Mouse (Mus musculus) lung, postnatal 0 days (tissue): ENCODE data around the gene Cd101. TPM values are rescaled to one million over a fixed set of nuclear protein-coding genes. Genes with fewer than 3 reads are reported as not detected.

ENCODE experiments used
- ATAC-seq: fragments of 200-750 bp; cut with Nextera tagmentation; 2 replicates; pipeline ENCODE4 v1.8.0; 2017; ENCODE audit warnings: moderate library complexity
- DNase-seq: peaks from one replicate; pipeline ENCODE4 v3.0.0-alpha.2; 2016; ENCODE audit warnings: low spot score
- H3K27ac ChIP-seq: fragments of 300-500 bp; sonication (generic); 2 replicates; pipeline ENCODE4 v1.5.1; 2014; ENCODE audit warnings: antibody characterized with exemption, mild to moderate bottlenecking, low read length, mixed read lengths
- H3K27me3 ChIP-seq: fragments of 300-500 bp; sonication (generic); replicated peaks from 2 replicates; pipeline ENCODE4 v1.6.1; 2014; ENCODE audit warnings: low read length, mixed read lengths; ENCODE audit not compliant: insufficient read depth
- H3K36me3 ChIP-seq: fragments of 300-500 bp; sonication (generic); 2 replicates; pipeline ENCODE4 v1.6.1; 2014; ENCODE audit warnings: low read length, mixed read lengths; ENCODE audit not compliant: insufficient read depth
- H3K4me1 ChIP-seq: fragments of 300-500 bp; sonication (generic); 2 replicates; pipeline ENCODE4 v1.6.1; 2014; ENCODE audit warnings: antibody characterized with exemption, low read depth, low read length, mixed read lengths; ENCODE audit not compliant: insufficient read depth
- H3K4me2 ChIP-seq: fragments of 300-500 bp; sonication (generic); replicated peaks from 2 replicates; pipeline ENCODE4 v1.6.1; 2014; ENCODE audit warnings: low read depth, mild to moderate bottlenecking, low read length, moderate library complexity, mixed read lengths
- H3K4me3 ChIP-seq: fragments of 300-500 bp; sonication (generic); 2 replicates; pipeline ENCODE4 v1.5.1; 2014; ENCODE audit warnings: low read depth, low read length
- H3K9ac ChIP-seq: fragments of 300-500 bp; sonication (generic); replicated peaks from 2 replicates; pipeline ENCODE4 v1.6.1; 2014; ENCODE audit warnings: low read depth, mild to moderate bottlenecking
- H3K9me3 ChIP-seq: fragments of 300-500 bp; sonication (generic); 2 replicates; pipeline ENCODE4 v1.6.1; 2016; ENCODE audit warnings: low read length, mixed read lengths
- CTCF ChIP-seq: IDR thresholded peaks from 2 replicates; pipeline ENCODE4 v1.5.1; 2016; ENCODE audit warnings: antibody characterized with exemption, mild to moderate bottlenecking
- EP300 ChIP-seq: IDR thresholded peaks from 2 replicates; pipeline ENCODE4 v1.6.1; 2016; ENCODE audit warnings: antibody characterized with exemption, mild to moderate bottlenecking, control low read depth
- WGBS: fragments of 180-500 bp; shearing (Covaris S2); extraction: QIAGEN DNeasy Blood & Tissue Kit; methylation state at CpG from one replicate; pipeline ENCODE4 v1.1.7; 2014; 5-methylcytosine and 5-hydroxymethylcytosine counted together
- polyA plus RNA-seq: library from polyadenylated mRNA; unstranded; fragments of >200 nt; fragmentation: Nextera tagmentation; extraction: Ambion mirVana; gene quantifications from 2 replicates; pipeline ENCODE4 v1.2.1, GENCODE M21; 2015

Cd101 gene
- polyA plus RNA-seq, 1 experiment from 2014 or later = 0.90 TPM

DNA sequence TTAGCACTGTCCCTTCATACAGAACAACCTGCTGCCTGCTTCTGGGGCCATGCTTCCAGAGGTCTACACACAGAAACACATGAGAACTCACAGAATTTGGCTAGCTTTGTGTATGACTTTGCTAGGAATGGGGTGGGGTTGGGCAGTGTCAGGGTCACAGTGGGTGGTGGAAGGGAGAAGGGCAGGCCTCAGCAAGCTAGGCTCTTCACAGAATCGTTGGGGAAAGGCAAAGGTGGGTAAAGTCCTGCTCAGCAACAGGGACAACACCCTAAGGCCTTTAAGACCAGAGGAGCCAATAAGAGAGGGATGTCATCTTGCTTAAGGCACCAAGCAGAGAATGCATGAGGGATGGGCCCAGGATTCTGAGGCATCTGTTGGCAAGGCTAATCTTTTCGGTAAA, 19.4 kb upstream of the Cd101 start:
- Histone ChIP-seq H3K27me3 (no peaks in the 10 kb centered on the region), H3K27ac (no peak overlapping the region), H3K4me3 (no peak overlapping the region), H3K4me1 (peaks cover 3% of the 10 kb centered on the region; the same call in 1 of the 2 replicates), H3K36me3 (peaks cover 3% of the 10 kb centered on the region; the same call in 1 of the 2 replicates), H3K4me2 (no peak overlapping the region), H3K9ac (no peak overlapping the region), H3K9me3 (no peaks in the 10 kb centered on the region)
- 64% methylated on average over 2 of the region's 2 CpGs for WGBS
- DNase-seq = no peak
- TF ChIP-seq EP300 (no peak), CTCF (no peak)
- no peak for ATAC-seq

DNA sequence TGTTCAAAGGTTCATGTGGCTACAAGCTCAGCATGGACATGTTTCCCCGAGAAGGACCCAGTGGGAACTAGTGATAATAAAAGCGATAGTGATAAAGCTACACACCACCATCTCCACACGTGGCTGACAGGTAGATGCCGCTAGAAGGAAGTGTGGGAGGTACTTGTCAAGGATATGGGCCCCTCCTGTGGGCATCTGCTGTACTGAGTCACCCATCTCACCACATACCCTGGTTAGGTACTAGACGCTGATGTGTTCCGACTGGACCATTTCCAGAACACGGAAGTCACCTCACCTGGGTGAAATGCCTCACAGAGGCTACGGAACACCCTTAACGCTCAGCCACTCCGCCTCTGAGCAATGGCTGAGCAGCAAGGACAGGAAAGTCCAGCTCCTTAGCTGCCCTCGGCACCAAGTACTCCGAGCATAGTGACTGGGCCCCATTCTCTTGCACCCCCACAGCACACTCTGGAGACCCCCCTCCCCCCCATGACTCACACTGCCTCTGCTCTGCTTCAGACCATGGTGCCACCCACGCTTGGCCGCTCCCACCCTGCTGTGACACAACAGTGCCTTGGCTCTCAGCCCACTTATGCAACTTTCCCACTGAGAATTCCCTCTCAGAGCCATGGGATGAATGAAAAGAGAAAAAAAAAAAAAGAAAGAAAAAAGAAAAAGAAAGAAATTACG, 18.4 kb upstream of the Cd101 start:
- ATAC-seq = peak; percentile 94

DNA sequence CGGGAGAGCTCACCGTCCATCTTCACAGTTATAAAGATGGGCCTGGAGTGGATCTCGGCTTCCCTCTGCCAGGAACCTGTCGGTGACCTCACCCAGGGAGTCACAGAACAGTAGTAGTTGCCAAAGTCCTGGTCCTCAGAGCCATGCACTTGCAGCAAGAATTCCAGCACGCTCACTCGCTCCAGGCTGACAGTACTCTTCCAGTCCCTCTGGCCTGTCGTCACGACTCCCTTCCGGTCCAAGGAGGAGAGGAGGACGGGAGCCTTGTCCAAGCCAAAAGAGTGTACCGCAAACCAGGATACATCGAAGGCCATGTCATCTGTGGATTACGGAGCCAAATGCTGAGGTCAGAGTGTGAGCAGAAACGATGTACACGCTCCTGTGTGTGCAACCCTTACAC, 16.1 kb upstream of the Cd101 start:
- Histone ChIP-seq H3K27me3 (no peaks in the 10 kb centered on the region), H3K4me2 (no peak overlapping the region), H3K27ac (no peak overlapping the region), H3K4me3 (no peak overlapping the region), H3K9me3 (no peaks in the 10 kb centered on the region), H3K4me1 (peaks cover 3% of the 10 kb centered on the region; the same call in 1 of the 2 replicates), H3K9ac (no peak overlapping the region), H3K36me3 (peaks cover 8% of the 10 kb centered on the region; the same call in 1 of the 2 replicates)
- DNase-seq (no peak), ATAC-seq (no peak)
- 82% methylated on average over 15 of the region's 15 CpGs for WGBS
- no peak for TF ChIP-seq CTCF
- TF ChIP-seq EP300 = no peak

More for the DNA sequence above, 18.4 kb upstream of the Cd101 start:
- Histone ChIP-seq H3K9ac (no peak overlapping the region), H3K9me3 (no peaks in the 10 kb centered on the region), H3K4me3 (no peak overlapping the region), H3K4me2 (no peak overlapping the region), H3K36me3 (peaks cover 5% of the 10 kb centered on the region; the same call in 1 of the 2 replicates), H3K27ac (0 out of 2 replicates have a peak overlapping the region, but pooled peaks have one; percentile 38), H3K4me1 (peaks cover 3% of the 10 kb centered on the region; the same call in 1 of the 2 replicates), H3K27me3 (no peaks in the 10 kb centered on the region)
- 56% methylated on average over 15 of the region's 15 CpGs for WGBS
- TF ChIP-seq EP300 = no peak
- TF ChIP-seq CTCF = no peak
- DNase-seq = peak; percentile 91

DNA sequence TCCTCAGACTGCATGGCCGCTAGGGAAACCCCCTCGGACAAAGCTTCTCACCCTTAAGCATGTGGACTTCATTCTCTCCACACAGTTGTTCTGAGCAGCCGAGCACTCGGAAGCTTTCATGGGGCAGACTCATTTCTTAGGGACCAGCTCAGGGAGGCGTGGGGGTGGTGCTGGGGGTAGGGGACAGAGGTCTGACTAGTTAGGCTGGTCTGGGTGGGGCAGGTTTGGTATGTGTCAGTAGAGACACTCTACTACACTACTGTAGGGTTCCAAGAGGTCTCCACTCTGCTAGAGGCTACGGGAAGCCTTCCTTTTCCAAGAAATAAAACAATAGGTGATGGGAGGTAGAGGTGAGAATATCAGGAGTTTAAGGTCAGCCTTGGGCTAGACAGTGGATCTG, 15.3 kb upstream of the Cd101 start:
- H3K36me3 ChIP-seq = peaks cover 8% of the 10 kb centered on the region; the same call in 1 of the 2 replicates
- ATAC-seq (peak; percentile 47; the same call in 1 of the 2 replicates), DNase-seq (no peak)
- H3K4me3 ChIP-seq = no peak overlapping the region
- 59% methylated on average over 6 of the region's 6 CpGs for WGBS
- H3K27me3 ChIP-seq = no peaks in the 10 kb centered on the region
- TF ChIP-seq EP300 (no peak), CTCF (no peak)
- no peak overlapping the region for H3K9ac ChIP-seq
- H3K9me3 ChIP-seq = no peaks in the 10 kb centered on the region
- H3K4me2 ChIP-seq = no peak overlapping the region
- H3K4me1 ChIP-seq = peaks cover 3% of the 10 kb centered on the region; the same call in 1 of the 2 replicates
- no peak overlapping the region for H3K27ac ChIP-seq

DNA sequence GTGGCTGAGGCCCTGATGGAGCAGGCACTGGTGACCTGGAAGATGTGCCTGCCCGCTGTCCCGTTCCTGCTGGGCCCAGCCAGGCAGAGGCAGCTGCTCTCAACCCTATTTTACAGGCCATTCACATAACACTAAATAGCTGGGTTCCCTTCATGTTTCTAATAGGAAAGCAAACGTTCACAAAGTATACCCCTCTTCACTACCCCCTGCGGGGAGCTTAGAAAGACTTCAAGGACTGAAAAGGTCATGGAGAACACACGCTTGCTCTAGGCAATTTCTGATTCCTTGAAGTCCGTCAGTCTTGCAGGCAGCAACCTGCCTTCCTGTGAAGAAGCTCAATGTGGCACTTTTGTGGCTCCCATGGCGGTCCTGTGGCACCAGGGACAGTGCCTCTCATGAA, 12.6 kb upstream of the Cd101 start:
- no peaks in the 10 kb centered on the region for H3K27me3 ChIP-seq
- no peak overlapping the region for H3K27ac ChIP-seq
- no peak overlapping the region for H3K4me3 ChIP-seq
- DNase-seq (no peak), ATAC-seq (no peak)
- H3K4me1 ChIP-seq = no peaks in the 10 kb centered on the region
- H3K4me2 ChIP-seq = no peak overlapping the region
- 88% methylated on average over 7 of the region's 7 CpGs for WGBS
- TF ChIP-seq CTCF = no peak
- no peak overlapping the region for H3K9ac ChIP-seq
- 0 out of 2 replicates have a peak, but pooled peaks cover 8% of the 10 kb centered on the region for H3K36me3 ChIP-seq
- H3K9me3 ChIP-seq = no peaks in the 10 kb centered on the region

DNA sequence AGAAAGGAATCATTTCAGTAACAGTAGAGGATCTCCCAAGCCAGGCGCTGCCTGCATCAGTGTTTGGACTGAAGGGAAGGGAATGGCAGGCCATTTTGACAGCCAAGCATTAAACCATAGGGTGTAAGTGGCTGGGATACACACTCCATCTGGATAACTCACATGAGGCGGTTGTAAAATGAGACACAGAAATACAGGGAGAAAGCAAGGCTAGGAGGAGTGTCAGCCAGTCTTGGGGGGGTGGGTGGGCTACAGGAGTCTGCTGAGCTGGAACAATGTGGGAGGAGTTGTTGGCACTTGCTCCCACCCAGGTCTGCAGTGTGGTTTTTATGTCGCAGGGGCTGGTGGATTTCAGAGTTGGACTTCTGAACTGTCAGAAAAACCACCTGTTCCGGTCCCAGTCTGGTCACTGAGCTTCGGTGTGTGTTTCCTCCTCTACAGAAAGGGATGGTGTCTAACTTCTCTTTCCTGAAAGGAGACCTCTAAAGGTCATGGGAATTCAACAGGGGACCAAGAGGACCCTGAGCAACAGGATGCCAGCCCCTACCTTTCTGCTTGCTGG, 8.7 kb upstream of the Cd101 start:
- Histone ChIP-seq H3K4me1 (peaks cover 4% of the 10 kb centered on the region; the same call in 1 of the 2 replicates), H3K4me2 (no peak overlapping the region), H3K27ac (no peak overlapping the region), H3K4me3 (no peak overlapping the region), H3K9ac (no peak overlapping the region), H3K9me3 (no peaks in the 10 kb centered on the region), H3K27me3 (no peaks in the 10 kb centered on the region), H3K36me3 (0 out of 2 replicates have a peak, but pooled peaks cover 6% of the 10 kb centered on the region)
- no peak for TF ChIP-seq CTCF
- no peak for TF ChIP-seq EP300
- ATAC-seq (no peak), DNase-seq (no peak)
- 81% methylated on average over 5 of the region's 5 CpGs for WGBS
